Mouse (Mus musculus): ENCODE measurements at regions not wholly inside any gene's neighbourhood (a gene's known extent, or its start where the extent isn't known, plus 50 kb on each side); places are given as distances from the start of the nearest gene placed in this dataset.

DNA sequence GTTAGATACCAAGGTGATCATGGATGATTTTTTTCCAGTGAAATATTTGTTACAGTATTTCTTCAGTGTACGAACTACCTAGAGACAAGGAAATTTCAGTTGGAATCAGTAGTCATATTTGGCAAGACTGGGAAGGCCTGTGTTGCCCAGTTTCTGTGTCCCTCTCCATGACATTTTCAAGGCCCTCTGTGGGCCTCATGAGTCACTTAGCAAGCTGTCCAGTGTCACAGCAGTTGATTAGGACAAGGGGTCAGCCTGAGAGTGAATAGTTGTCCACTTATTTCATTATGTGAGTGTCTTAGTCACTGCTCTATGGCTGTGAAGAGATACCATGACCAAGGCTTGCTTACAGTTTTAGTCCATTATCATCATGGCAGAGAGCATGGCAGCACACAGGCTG lies 71.5 kb upstream of the Nrsn1 start:
- no peaks in the 10 kb centered on the region for H3K79me3 ChIP-seq (ENCODE audit: low read depth)
- H3ac ChIP-seq (ENCODE audit: control insufficient read depth, insufficient read length, low read depth): no peak overlapping the region
- H3K4me3 ChIP-seq (ENCODE audit: insufficient read depth, poor library complexity, severe bottlenecking): no peak overlapping the region
- H3K36me3 ChIP-seq (ENCODE audit: control insufficient read depth, insufficient read depth): no peaks in the 10 kb centered on the region
- no peaks in the 10 kb centered on the region for H3K27me3 ChIP-seq (ENCODE audit: control insufficient read depth, insufficient read depth, insufficient read length)
- TF ChIP-seq MYOD1 (IDR thresholded peaks at IDR 0.05; ENCODE audit: control insufficient read depth, insufficient read length, low read depth): no peak
- no peak for TF ChIP-seq FOSL1 (IDR thresholded peaks at IDR 0.05; ENCODE audit: insufficient read depth, low read length, poor library complexity, severe bottlenecking)
- TF ChIP-seq MAX (IDR thresholded peaks at IDR 0.05): no peak
- no peak for TF ChIP-seq USF1 (IDR thresholded peaks at IDR 0.05; ENCODE audit: low read depth)
- TF ChIP-seq MYOG (IDR thresholded peaks at IDR 0.05; ENCODE audit: control insufficient read depth, extremely low read depth, insufficient read length): no peak
- TF ChIP-seq CTCF (IDR thresholded peaks at IDR 0.05; ENCODE audit: control insufficient read depth, insufficient read depth, insufficient read length): no peak
- TF ChIP-seq CEBPB (IDR thresholded peaks at IDR 0.05; ENCODE audit: low read depth): no peak
- no peaks in the 10 kb centered on the region for H3K79me2 ChIP-seq (ENCODE audit: control insufficient read depth, insufficient read depth)

DNA sequence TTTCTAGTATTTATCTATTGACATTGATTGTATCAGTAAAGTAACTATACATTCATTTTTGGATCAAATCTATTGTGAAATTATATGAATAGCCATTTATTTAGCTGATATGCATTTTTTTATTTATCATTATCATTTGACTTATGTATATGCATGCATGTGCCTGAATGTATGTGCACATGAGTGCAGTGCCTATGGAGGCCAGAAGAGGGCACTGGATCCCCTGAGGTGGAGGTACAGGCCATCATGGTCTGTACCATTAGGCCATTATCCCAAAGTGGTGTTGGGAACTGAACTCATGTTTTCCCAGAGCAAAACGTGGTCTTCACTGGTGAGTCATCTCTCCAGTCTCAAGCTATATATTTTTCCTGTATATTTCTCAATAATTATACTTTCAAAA lies 63.5 kb upstream of the Nrsn1 start:
- H3ac ChIP-seq (ENCODE audit: control insufficient read depth, insufficient read length, low read depth): no peak overlapping the region

More for the DNA sequence above, 63.5 kb upstream of the Nrsn1 start:
- Histone ChIP-seq H3K79me2 (ENCODE audit: control insufficient read depth, insufficient read depth) (no peaks in the 10 kb centered on the region), H3K36me3 (ENCODE audit: control insufficient read depth, insufficient read depth) (no peaks in the 10 kb centered on the region), H3K79me3 (ENCODE audit: low read depth) (no peaks in the 10 kb centered on the region), H3K4me3 (ENCODE audit: insufficient read depth, poor library complexity, severe bottlenecking) (no peak overlapping the region), H3K27me3 (ENCODE audit: control insufficient read depth, insufficient read depth, insufficient read length) (no peaks in the 10 kb centered on the region)
- TF ChIP-seq FOSL1 (IDR thresholded peaks at IDR 0.05; ENCODE audit: insufficient read depth, low read length, poor library complexity, severe bottlenecking) (no peak), MAX (IDR thresholded peaks at IDR 0.05) (no peak), USF1 (IDR thresholded peaks at IDR 0.05; ENCODE audit: low read depth) (no peak)
